ENCODE assay signal across 8 mouse cellular contexts in the genomic region with DNA sequence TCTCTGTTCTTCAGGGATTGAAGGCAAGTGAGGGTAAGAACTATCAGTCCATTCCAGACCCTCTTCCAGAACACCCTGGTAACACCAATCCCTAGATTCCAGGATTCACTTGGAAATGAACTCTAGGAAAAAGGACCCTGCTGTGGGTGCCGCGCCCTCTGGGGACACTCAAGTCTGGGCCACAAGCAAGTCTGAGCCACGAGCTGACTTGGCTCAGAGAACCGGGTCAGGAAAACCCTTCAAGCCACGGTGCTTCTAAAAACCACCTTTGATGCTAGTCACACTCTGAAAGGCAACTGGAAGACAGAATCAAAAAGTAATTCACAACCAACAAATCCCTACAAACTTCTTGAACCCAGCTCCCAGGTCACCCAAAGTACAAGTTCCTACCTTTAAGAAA. TPM values are rescaled to one million over a fixed set of nuclear protein-coding genes. Genes with fewer than 3 reads are reported as not detected.
A peak's percentile ranks its signal among the peaks of the same experiment; 100 is the strongest.
DNase-seq lines count a peak whose midpoint lies in the region; ATAC-seq and TF ChIP-seq lines count a peak whose summit lies in the region.

No protein-coding gene starts in this region.

- ATAC-seq in hindbrain, embryonic 14.5 days (ENCODE audit: low FRiP score): no peak
- no peak for ATAC-seq in midbrain, embryonic 15.5 days (replicated peaks)

- peak overlapping the region; percentile 70 for H3K4me3 ChIP-seq in kidney, adult 2 months (ENCODE audit: insufficient read depth, low read depth, low read length)
- peak overlapping the region; percentile 77 for H3K4me3 ChIP-seq in bone marrow, adult 2 months (replicated peaks; ENCODE audit: control insufficient read depth, low read depth, low read length)
- H3K4me3 ChIP-seq in hindbrain, embryonic 14.5 days (replicated peaks; ENCODE audit: low read length): peak overlapping the region; percentile 73
- peak overlapping the region; percentile 80 for H3K4me3 ChIP-seq in midbrain, embryonic 15.5 days

- DNase-seq in kidney, adult 2 months: no peak
- DNase-seq in kidney, postnatal 4 days: no peak
- no peak for DNase-seq in hindbrain, embryonic 14.5 days (ENCODE audit: low spot score)
- DNase-seq in ovary, postnatal 14 days (ENCODE audit: low spot score): no peak
- DNase-seq in spleen, postnatal 4 days (ENCODE audit: low spot score in 2 of 2): no peak
- DNase-seq in thymus, postnatal 10 days (ENCODE audit: low spot score in 2 of 2): no peak

- 0 out of 2 replicates have a peak, but pooled peaks cover 3% of the 10 kb centered on the region for H3K9me3 ChIP-seq in hindbrain, embryonic 14.5 days (ENCODE audit: control insufficient read depth, low read length)
- no peaks in the 10 kb centered on the region for H3K9me3 ChIP-seq in midbrain, embryonic 15.5 days

- H3K27ac ChIP-seq in kidney, adult 2 months (ENCODE audit: insufficient read depth, low read depth, low read length): peak overlapping the region; percentile 69
- H3K27ac ChIP-seq in bone marrow, adult 2 months (ENCODE audit: control insufficient read depth, insufficient read depth, low read depth, low read length, poor library complexity): peak overlapping the region; percentile 85; the same call in 1 of the 2 replicates
- no peak overlapping the region for H3K27ac ChIP-seq in hindbrain, embryonic 14.5 days
- H3K27ac ChIP-seq in midbrain, embryonic 15.5 days: no peak overlapping the region

- no peaks in the 10 kb centered on the region for H3K36me3 ChIP-seq in kidney, adult 2 months (ENCODE audit: control insufficient read depth, insufficient read depth, low read length)
- no peaks in the 10 kb centered on the region for H3K36me3 ChIP-seq in hindbrain, embryonic 14.5 days (replicated peaks; ENCODE audit: control insufficient read depth, insufficient read depth)
- no peaks in the 10 kb centered on the region for H3K36me3 ChIP-seq in midbrain, embryonic 15.5 days (replicated peaks)

- no peak for TF ChIP-seq POLR2A in kidney, adult 2 months (IDR thresholded peaks at IDR 0.05; ENCODE audit: low read depth, low read length)
- no peak for TF ChIP-seq POLR2A in bone marrow, adult 2 months (IDR thresholded peaks at IDR 0.05; ENCODE audit: borderline replicate concordance, control insufficient read depth, low read depth, low read length)

- peak overlapping the region; percentile 70 for H3K4me2 ChIP-seq in hindbrain, embryonic 14.5 days (replicated peaks)
- H3K4me2 ChIP-seq in midbrain, embryonic 15.5 days: peak overlapping the region; percentile 84

- 4% methylated on average over 5 of the region's 5 CpGs for WGBS in kidney, adult 2 months
- 28% methylated on average over 5 of the region's 5 CpGs for WGBS in bone marrow, adult 2 months
- WGBS in hindbrain, embryonic 14.5 days: 21% methylated on average over 5 of the region's 5 CpGs
- WGBS in midbrain, embryonic 15.5 days: 21% methylated on average over 5 of the region's 5 CpGs

- H3K9ac ChIP-seq in hindbrain, embryonic 14.5 days: peak overlapping the region; percentile 78
- H3K9ac ChIP-seq in midbrain, embryonic 15.5 days: peak overlapping the region; percentile 69; the same call in 1 of the 2 replicates

- H3K4me1 ChIP-seq in kidney, adult 2 months (ENCODE audit: control insufficient read depth, insufficient read depth, low read length): peaks cover 21% of the 10 kb centered on the region
- peaks cover 4% of the 10 kb centered on the region for H3K4me1 ChIP-seq in bone marrow, adult 2 months (ENCODE audit: control insufficient read depth, insufficient read depth, low read length)
- peaks cover 20% of the 10 kb centered on the region for H3K4me1 ChIP-seq in hindbrain, embryonic 14.5 days (replicated peaks; ENCODE audit: control insufficient read depth, insufficient read depth, low read length)
- peaks cover 19% of the 10 kb centered on the region for H3K4me1 ChIP-seq in midbrain, embryonic 15.5 days

- no peak for TF ChIP-seq CTCF in kidney, adult 2 months (conservative IDR thresholded peaks at IDR 0.05; ENCODE audit: insufficient read depth, insufficient read length, low read depth, low read length)
- no peak for TF ChIP-seq CTCF in bone marrow, adult 2 months (IDR thresholded peaks at IDR 0.05; ENCODE audit: control insufficient read depth, insufficient read depth, low read length)

- H3K27me3 ChIP-seq in kidney, adult 2 months (replicated peaks; ENCODE audit: control insufficient read depth, insufficient read depth, low read length): no peaks in the 10 kb centered on the region
- H3K27me3 ChIP-seq in hindbrain, embryonic 14.5 days (ENCODE audit: control insufficient read depth, insufficient read depth, low read length): no peaks in the 10 kb centered on the region
- H3K27me3 ChIP-seq in midbrain, embryonic 15.5 days (replicated peaks): no peaks in the 10 kb centered on the region

RNA-seq across cellular contexts. Expression of gene Ralb, which starts 0.8 kb away (rescaled TPM):
- polyA plus RNA-seq in kidney, adult 2 months (2012; rRNA removed): 49.8 and 54.6 TPM in 2 replicates
- 12.6 and 30.3 TPM in 2 replicates for polyA plus RNA-seq in bone marrow, adult 2 months (2011; ENCODE audit: insufficient read depth, insufficient read length, low replicate concordance, missing spikeins)
- 57.5 and 62.5 TPM in 2 replicates for polyA plus RNA-seq in hindbrain, embryonic 14.5 days (2014; fragmentation: Nextera tagmentation; extraction: Ambion mirVana)
- 60.2 and 62.1 TPM in 2 replicates for polyA plus RNA-seq in midbrain, embryonic 15.5 days (2015; fragmentation: Nextera tagmentation; extraction: Ambion mirVana)

RNA-seq across cellular contexts. Expression of gene Tmem185b, which starts 22.2 kb away (rescaled TPM):
- polyA plus RNA-seq in kidney, adult 2 months (2012; rRNA removed): 27.1 and 37.2 TPM in 2 replicates
- polyA plus RNA-seq in bone marrow, adult 2 months (2011; ENCODE audit: insufficient read depth, insufficient read length, low replicate concordance, missing spikeins): 5.1 and 9.9 TPM in 2 replicates
- polyA plus RNA-seq in hindbrain, embryonic 14.5 days (2014; fragmentation: Nextera tagmentation; extraction: Ambion mirVana): 17.8 and 20.8 TPM in 2 replicates
- polyA plus RNA-seq in midbrain, embryonic 15.5 days (2015; fragmentation: Nextera tagmentation; extraction: Ambion mirVana): 18.2 and 18.7 TPM in 2 replicates

Comparison
In these comparisons a context has a peak if more than half of its experiments do, and no peak if none do; other contexts are left out.
1. H3K27ac ChIP-seq: peak in kidney, adult 2 months (single experiment) and bone marrow, adult 2 months (single experiment); none in hindbrain, embryonic 14.5 days (single experiment) and midbrain, embryonic 15.5 days (single experiment).
2. Peak in every context shown above with its lines, with median percentiles within 50 percentile points of each other: H3K4me3 ChIP-seq.